Mouse (Mus musculus): ENCODE data around the gene Tom1l2.

GRCm38 (mm10) chr11:60233235-60233634 is 119.5 kb downstream of the Tom1l2 start:
- no peak for TF ChIP-seq CTCF (IDR thresholded peaks at IDR 0.05)
- TF ChIP-seq EP300 (IDR thresholded peaks at IDR 0.05) = no peak
